Mouse (Mus musculus): ENCODE measurements around the gene S100a4. TPM values are rescaled to one million over a fixed set of nuclear protein-coding genes. Genes with fewer than 3 reads are reported as not detected.

Gene S100a4
- polyA plus RNA-seq (2012; rRNA removed), result 10.3 and 16.9 TPM in 2 replicates

- H3K4me3 ChIP-seq (ENCODE audit: insufficient read depth, low read depth, low read length), result no peak within 1 kb of the TSS
- 57% methylated on average over 3 of the region's 3 CpGs for WGBS
- 0 out of 2 replicates have a peak, but pooled peaks cover 3% of the 10 kb centered on the region for H3K4me1 ChIP-seq (ENCODE audit: control insufficient read depth, insufficient read depth, low read length)
- TF ChIP-seq CTCF (conservative IDR thresholded peaks at IDR 0.05; ENCODE audit: insufficient read depth, insufficient read length, low read depth, low read length), result no peak
- TF ChIP-seq POLR2A (IDR thresholded peaks at IDR 0.05; ENCODE audit: low read depth, low read length), result no peak
- H3K27ac ChIP-seq (ENCODE audit: insufficient read depth, low read depth, low read length), result 0 out of 2 replicates have a peak within 1 kb of the TSS, but pooled peaks have one; percentile 33
- no peaks in the 10 kb centered on the region for H3K36me3 ChIP-seq (ENCODE audit: control insufficient read depth, insufficient read depth, low read length)
- no peaks in the 10 kb centered on the region for H3K27me3 ChIP-seq (replicated peaks; ENCODE audit: control insufficient read depth, insufficient read depth, low read length)
- no peak for DNase-seq
These were observed at the start of gene S100a4 for GRCm38 (mm10) chr3:90603623-90604022. Gene S100a4 (plus strand): TSS chr3:90603771.

- Histone ChIP-seq H3K27me3 (replicated peaks; ENCODE audit: control insufficient read depth, insufficient read depth, low read length) (no peaks in the 10 kb centered on the region), H3K36me3 (ENCODE audit: control insufficient read depth, insufficient read depth, low read length) (no peaks in the 10 kb centered on the region), H3K4me1 (ENCODE audit: control insufficient read depth, insufficient read depth, low read length) (no peaks in the 10 kb centered on the region), H3K4me3 (ENCODE audit: insufficient read depth, low read depth, low read length) (no peak overlapping the region), H3K27ac (ENCODE audit: insufficient read depth, low read depth, low read length) (no peak overlapping the region)
- WGBS, result 64% methylated on average over 5 of the region's 5 CpGs
- DNase-seq, result peak; percentile 22
- TF ChIP-seq POLR2A (IDR thresholded peaks at IDR 0.05; ENCODE audit: low read depth, low read length) (no peak), CTCF (conservative IDR thresholded peaks at IDR 0.05; ENCODE audit: insufficient read depth, insufficient read length, low read depth, low read length) (no peak)
These were observed 47.6 kb upstream of the S100a4 start for GRCm38 (mm10) chr3:90555954-90556353.

- Histone ChIP-seq H3K27ac (ENCODE audit: insufficient read depth, low read depth, low read length) (no peak within 1 kb of the TSS), H3K36me3 (ENCODE audit: control insufficient read depth, insufficient read depth, low read length) (no peaks in the 10 kb centered on the region), H3K27me3 (replicated peaks; ENCODE audit: control insufficient read depth, insufficient read depth, low read length) (no peaks in the 10 kb centered on the region), H3K4me1 (ENCODE audit: control insufficient read depth, insufficient read depth, low read length) (no peaks in the 10 kb centered on the region), H3K4me3 (ENCODE audit: insufficient read depth, low read depth, low read length) (no peak within 1 kb of the TSS)
- TF ChIP-seq CTCF (conservative IDR thresholded peaks at IDR 0.05; ENCODE audit: insufficient read depth, insufficient read length, low read depth, low read length) (no peak), POLR2A (IDR thresholded peaks at IDR 0.05; ENCODE audit: low read depth, low read length) (no peak)
- WGBS, result 75% methylated on average over 6 of the region's 6 CpGs
- DNase-seq, result no peak
These were observed 43.5 kb upstream of the S100a4 start, which contains the start of gene S100a3 for GRCm38 (mm10) chr3:90560008-90560628. Gene S100a3 (plus strand): TSS chr3:90560578.

- TF ChIP-seq POLR2A (IDR thresholded peaks at IDR 0.05; ENCODE audit: low read depth, low read length) (no peak), CTCF (conservative IDR thresholded peaks at IDR 0.05; ENCODE audit: insufficient read depth, insufficient read length, low read depth, low read length) (no peak)
- no peaks in the 10 kb centered on the region for H3K27me3 ChIP-seq (replicated peaks; ENCODE audit: control insufficient read depth, insufficient read depth, low read length)
- no peak overlapping the region for H3K4me3 ChIP-seq (ENCODE audit: insufficient read depth, low read depth, low read length)
- H3K27ac ChIP-seq (ENCODE audit: insufficient read depth, low read depth, low read length), result no peak overlapping the region
- 85% methylated on average over 5 of the region's 5 CpGs for WGBS
- no peak for DNase-seq
- H3K4me1 ChIP-seq (ENCODE audit: control insufficient read depth, insufficient read depth, low read length), result no peaks in the 10 kb centered on the region
- H3K36me3 ChIP-seq (ENCODE audit: control insufficient read depth, insufficient read depth, low read length), result no peaks in the 10 kb centered on the region
These were observed 28.9 kb upstream of the S100a4 start for GRCm38 (mm10) chr3:90574691-90575090.

GRCm38 (mm10) chr3:90575320-90575719 lies 28.3 kb upstream of the S100a4 start:
- 59% methylated on average over 3 of the region's 3 CpGs for WGBS
- no peaks in the 10 kb centered on the region for H3K4me1 ChIP-seq (ENCODE audit: control insufficient read depth, insufficient read depth, low read length)
- H3K27me3 ChIP-seq (replicated peaks; ENCODE audit: control insufficient read depth, insufficient read depth, low read length), result no peaks in the 10 kb centered on the region
- DNase-seq, result no peak
- no peak for TF ChIP-seq CTCF (conservative IDR thresholded peaks at IDR 0.05; ENCODE audit: insufficient read depth, insufficient read length, low read depth, low read length)
- TF ChIP-seq POLR2A (IDR thresholded peaks at IDR 0.05; ENCODE audit: low read depth, low read length), result no peak
- no peaks in the 10 kb centered on the region for H3K36me3 ChIP-seq (ENCODE audit: control insufficient read depth, insufficient read depth, low read length)
- no peak overlapping the region for H3K4me3 ChIP-seq (ENCODE audit: insufficient read depth, low read depth, low read length)
- H3K27ac ChIP-seq (ENCODE audit: insufficient read depth, low read depth, low read length), result no peak overlapping the region

GRCm38 (mm10) chr3:90576351-90577001 lies 27.1 kb upstream of the S100a4 start:
- WGBS, result 62% methylated on average over 10 of the region's 10 CpGs
- Histone ChIP-seq H3K36me3 (ENCODE audit: control insufficient read depth, insufficient read depth, low read length) (no peaks in the 10 kb centered on the region), H3K4me3 (ENCODE audit: insufficient read depth, low read depth, low read length) (no peak overlapping the region), H3K27ac (ENCODE audit: insufficient read depth, low read depth, low read length) (no peak overlapping the region), H3K27me3 (replicated peaks; ENCODE audit: control insufficient read depth, insufficient read depth, low read length) (no peaks in the 10 kb centered on the region), H3K4me1 (ENCODE audit: control insufficient read depth, insufficient read depth, low read length) (no peaks in the 10 kb centered on the region)
- TF ChIP-seq POLR2A (IDR thresholded peaks at IDR 0.05; ENCODE audit: low read depth, low read length) (no peak), CTCF (conservative IDR thresholded peaks at IDR 0.05; ENCODE audit: insufficient read depth, insufficient read length, low read depth, low read length) (no peak)
- no peak for DNase-seq

- Histone ChIP-seq H3K4me3 (ENCODE audit: insufficient read depth, low read depth, low read length) (no peak overlapping the region), H3K27ac (ENCODE audit: insufficient read depth, low read depth, low read length) (no peak overlapping the region), H3K4me1 (ENCODE audit: control insufficient read depth, insufficient read depth, low read length) (no peaks in the 10 kb centered on the region), H3K36me3 (ENCODE audit: control insufficient read depth, insufficient read depth, low read length) (no peaks in the 10 kb centered on the region), H3K27me3 (replicated peaks; ENCODE audit: control insufficient read depth, insufficient read depth, low read length) (no peaks in the 10 kb centered on the region)
- no peak for TF ChIP-seq CTCF (conservative IDR thresholded peaks at IDR 0.05; ENCODE audit: insufficient read depth, insufficient read length, low read depth, low read length)
- no peak for TF ChIP-seq POLR2A (IDR thresholded peaks at IDR 0.05; ENCODE audit: low read depth, low read length)
- WGBS, result 42% methylated on average over 7 of the region's 7 CpGs
- no peak for DNase-seq
These were observed 24.1 kb upstream of the S100a4 start for GRCm38 (mm10) chr3:90579433-90579832.
